Mouse (Mus musculus) kidney, postnatal 0 days (tissue): ENCODE data around the gene Nprl2. TPM values are rescaled to one million over a fixed set of nuclear protein-coding genes. Genes with fewer than 3 reads are reported as not detected.
"Not testable (repeated sequence)": the region's sequence is repeated elsewhere in the genome, so short reads cannot be mapped to it uniquely, and the experiment has no call there.

Experiments
- ATAC-seq: fragments of 200-750 bp; cut with Nextera tagmentation; replicated peaks from 2 replicates; pipeline ENCODE4 v1.8.0; 2017; ENCODE audit warnings: low read depth, moderate number of reproducible peaks, moderate TSS enrichment, moderate library complexity; ENCODE audit not compliant: low FRiP score
- DNase-seq: peaks from one replicate; pipeline ENCODE4 v3.0.0-alpha.2; 2016; ENCODE audit warnings: low spot score
- H3K27ac ChIP-seq: fragments of 300-500 bp; sonication (generic); 2 replicates; pipeline ENCODE4 v1.5.1; 2014; ENCODE audit warnings: mild to moderate bottlenecking
- H3K27me3 ChIP-seq: fragments of 300-500 bp; sonication (generic); 2 replicates; pipeline ENCODE4 v1.6.1; 2014; ENCODE audit warnings: low read length, mixed read lengths; ENCODE audit not compliant: insufficient read depth
- H3K36me3 ChIP-seq: fragments of 300-500 bp; sonication (generic); 2 replicates; pipeline ENCODE4 v1.6.1; 2014; ENCODE audit warnings: low read length, mixed read lengths; ENCODE audit not compliant: insufficient read depth
- H3K4me1 ChIP-seq: fragments of 300-500 bp; sonication (generic); replicated peaks from 2 replicates; pipeline ENCODE4 v1.6.1; 2014; ENCODE audit warnings: antibody characterized with exemption, low read length, mixed read lengths; ENCODE audit not compliant: insufficient read depth
- H3K4me2 ChIP-seq: fragments of 300-500 bp; sonication (generic); 2 replicates; pipeline ENCODE4 v1.6.1; 2014; ENCODE audit warnings: mild to moderate bottlenecking, low read length, moderate library complexity, mixed read lengths
- H3K4me3 ChIP-seq: fragments of 300-500 bp; sonication (generic); replicated peaks from 2 replicates; pipeline ENCODE4 v1.5.1; 2014; ENCODE audit warnings: low read depth, low read length
- H3K9ac ChIP-seq: fragments of 300-500 bp; sonication (generic); 2 replicates; pipeline ENCODE4 v1.6.1; 2014; ENCODE audit warnings: low read depth, low read length
- H3K9me3 ChIP-seq: fragments of 300-500 bp; sonication (generic); replicated peaks from 2 replicates; pipeline ENCODE4 v1.6.1; 2016; ENCODE audit warnings: low read length, inconsistent platforms, mixed read lengths
- CTCF ChIP-seq: IDR thresholded peaks from 2 replicates; pipeline ENCODE4 v1.5.1; 2016; ENCODE audit warnings: antibody characterized with exemption, low read depth, mild to moderate bottlenecking, moderate library complexity
- WGBS: fragments of 180-500 bp; shearing (Covaris S2); extraction: QIAGEN DNeasy Blood & Tissue Kit; methylation state at CpG from one replicate; pipeline ENCODE4 v1.1.7; 2014; 5-methylcytosine and 5-hydroxymethylcytosine counted together
- polyA plus RNA-seq: library from polyadenylated mRNA; unstranded; fragments of >200 nt; fragmentation: Nextera tagmentation; extraction: Ambion mirVana; gene quantifications from 2 replicates; pipeline ENCODE4 v1.2.1, GENCODE M21; 2015

The Nprl2 gene
- polyA plus RNA-seq, 1 experiment from 2014 or later: 43.8 TPM

GRCm38 (mm10) chr9:107556346-107556745, 14.3 kb downstream of the Nprl2 start:
- Histone ChIP-seq H3K4me3 (peak overlapping the region; percentile 70; the same call in 1 of the 2 replicates), H3K27ac (no peak overlapping the region), H3K9me3 (no peaks in the 10 kb centered on the region), H3K9ac (peak overlapping the region; percentile 79; the same call in 1 of the 2 replicates), H3K4me1 (peaks cover 41% of the 10 kb centered on the region), H3K36me3 (peaks cover 40% of the 10 kb centered on the region), H3K27me3 (no peaks in the 10 kb centered on the region), H3K4me2 (peak overlapping the region; percentile 83)
- DNase-seq: no peak
- no peak for ATAC-seq
- TF ChIP-seq CTCF: no peak
- 56% methylated on average over 3 of the region's 3 CpGs for WGBS

- Histone ChIP-seq H3K27me3 (no peaks in the 10 kb centered on the region), H3K9me3 (no peaks in the 10 kb centered on the region), H3K4me2 (peak within 1 kb of the TSS; percentile 87), H3K4me3 (peak within 1 kb of the TSS; percentile 63), H3K9ac (peak within 1 kb of the TSS; percentile 73), H3K4me1 (peaks cover 16% of the 10 kb centered on the region; the same call in 1 of the 2 replicates), H3K36me3 (peaks cover 42% of the 10 kb centered on the region), H3K27ac (peak within 1 kb of the TSS; percentile 76)
- WGBS: under 1% methylated on average over 46 of the region's 46 CpGs
- no peak for TF ChIP-seq CTCF
- ATAC-seq (peak; percentile 92), DNase-seq (peak; percentile 97)
These were observed 21.1 kb downstream of the Nprl2 start, which contains the start of gene Tusc2 for GRCm38 (mm10) chr9:107563029-107563581. TSS of gene Tusc2 (plus strand) at chr9:107563255.

GRCm38 (mm10) chr9:107565556-107565955, 23.5 kb downstream of the Nprl2 start:
- peak overlapping the region; percentile 43; the same call in 1 of the 2 replicates for H3K27ac ChIP-seq
- H3K27me3 ChIP-seq, H3K9me3 ChIP-seq, H3K9ac ChIP-seq, H3K4me3 ChIP-seq, ATAC-seq: not testable (repeated sequence)
- peaks cover 18% of the 10 kb centered on the region for H3K36me3 ChIP-seq
- 53% methylated on average over 5 of the region's 5 CpGs for WGBS
- H3K4me1 ChIP-seq: peaks cover 25% of the 10 kb centered on the region
- peak overlapping the region; percentile 25 for H3K4me2 ChIP-seq
- peak; percentile 41; the same call in 1 of the 2 replicates for TF ChIP-seq CTCF
- DNase-seq: peak; percentile 53

- Histone ChIP-seq H3K27ac (peak overlapping the region; percentile 95), H3K4me1 (peaks cover 31% of the 10 kb centered on the region), H3K9ac (no peak overlapping the region), H3K4me3 (no peak overlapping the region), H3K4me2 (peak overlapping the region; percentile 34), H3K36me3 (peaks cover 12% of the 10 kb centered on the region), H3K27me3 (no peaks in the 10 kb centered on the region), H3K9me3 (no peaks in the 10 kb centered on the region)
- ATAC-seq (no peak), DNase-seq (peak; percentile 85)
- 44% methylated on average over 15 of the region's 15 CpGs for whole genome bisulfite sequencing
- TF ChIP-seq CTCF: peak; percentile 82
These were observed 24.1 kb downstream of the Nprl2 start for GRCm38 (mm10) chr9:107566041-107566709.

- ATAC-seq (0 out of 2 replicates have a peak, but pooled peaks have one; percentile 1), DNase-seq (peak; percentile 66)
- WGBS: 59% methylated on average over 3 of the region's 3 CpGs
- H3K27me3 ChIP-seq: no peaks in the 10 kb centered on the region
- H3K9ac ChIP-seq: no peak overlapping the region
- peak overlapping the region; percentile 78 for H3K4me2 ChIP-seq
- H3K36me3 ChIP-seq: peaks cover 10% of the 10 kb centered on the region; the same call in 1 of the 2 replicates
- no peak overlapping the region for H3K4me3 ChIP-seq
- no peaks in the 10 kb centered on the region for H3K9me3 ChIP-seq
- H3K4me1 ChIP-seq: peaks cover 34% of the 10 kb centered on the region
- TF ChIP-seq CTCF: no peak
- peak overlapping the region; percentile 95 for H3K27ac ChIP-seq
These were observed 24.8 kb downstream of the Nprl2 start for GRCm38 (mm10) chr9:107566855-107567254.

- Histone ChIP-seq H3K9ac (peak within 1 kb of the TSS; percentile 74), H3K4me1 (peaks cover 34% of the 10 kb centered on the region), H3K4me2 (peak within 1 kb of the TSS; percentile 78), H3K27ac (peak within 1 kb of the TSS; percentile 95), H3K36me3 (peaks cover 14% of the 10 kb centered on the region), H3K27me3 (no peaks in the 10 kb centered on the region), H3K9me3 (no peaks in the 10 kb centered on the region), H3K4me3 (peak within 1 kb of the TSS; percentile 74)
- ATAC-seq (no peak), DNase-seq (peak; percentile 53)
- WGBS: 5% methylated on average over 18 of the region's 18 CpGs
- TF ChIP-seq CTCF: peak; percentile 2; the same call in 1 of the 2 replicates
These were observed 25.8 kb downstream of the Nprl2 start, which contains the start of gene Hyal2 for GRCm38 (mm10) chr9:107567702-107568319. TSS of gene Hyal2 (plus strand) at chr9:107567945.
